Mouse (Mus musculus) C2C12 (cell line): ENCODE measurements at regions not wholly inside any gene's neighbourhood (a gene's known extent, or its start where the extent isn't known, plus 50 kb on each side); places are given as distances from the start of the nearest gene placed in this dataset.

Experiments
- CTCF ChIP-seq: IDR thresholded peaks from one replicate; pipeline ENCODE4 v1.5.1; 2011; ENCODE audit not compliant: control insufficient read depth, insufficient read depth, insufficient read length
- MAX ChIP-seq: IDR thresholded peaks from one replicate; pipeline ENCODE4 v1.6.1; 2011; ENCODE audit warnings: mild to moderate bottlenecking, control low read depth

DNA sequence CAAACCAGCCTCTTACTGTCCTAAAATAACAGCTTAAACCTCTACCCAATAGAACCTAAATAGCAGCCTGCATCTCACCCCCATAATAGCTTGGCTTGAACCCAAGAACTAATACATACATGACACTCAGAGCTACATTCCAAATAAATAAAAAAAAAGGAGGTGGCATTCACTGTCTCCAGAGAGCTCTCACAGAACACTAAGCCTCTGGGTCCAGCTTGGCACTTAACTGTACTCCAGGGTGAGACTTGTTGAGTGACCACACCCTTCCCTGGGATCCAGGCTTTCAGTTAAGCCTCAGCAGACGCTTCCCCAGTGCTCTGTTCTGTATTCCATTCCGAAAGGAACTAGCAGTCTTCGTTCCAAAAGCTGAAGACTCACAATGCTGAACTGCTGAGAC, 186.3 kb upstream of the Tsc22d2 start:
- TF ChIP-seq MAX (no peak), CTCF (no peak)
